Mouse (Mus musculus) left cerebral cortex, adult 2 months (tissue): ENCODE data around the gene Ltc4s. TPM values are rescaled to one million over a fixed set of nuclear protein-coding genes. Genes with fewer than 3 reads are reported as not detected.

Experiments
- DNase-seq, 2 experiments: peaks; one replicate each; pipeline ENCODE4 v3.0.0; 2021 to 2022; ENCODE audit warnings: low spot score in 2 of 2, mixed read lengths in 1 of 2; ENCODE audit errors: extremely low spot score in 1 of 2
- H3K27ac ChIP-seq: fragments of 200-600 bp; 2 replicates; pipeline ENCODE4 v1.8.1; 2022
- H3K4me3 ChIP-seq: fragments of 200-600 bp; 2 replicates; pipeline ENCODE4 v1.8.1; 2022
- CTCF ChIP-seq: fragments of 200-600 bp; IDR thresholded peaks from 2 replicates; pipeline ENCODE4 v1.8.1; 2022; ENCODE audit warnings: antibody characterized with exemption, mild to moderate bottlenecking, moderate library complexity
- intact Hi-C: fragments of 180-260 bp; cut with DNase I; formaldehyde crosslinking; loops from one replicate; pipeline ENCODE4 v1.15.1; 2025
- total RNA-seq, 2 experiments: library from RNA; stranded (reverse); gene quantifications; 2 replicates each; pipeline ENCODE4 v1.2.3; 2021

The Ltc4s gene
- total RNA-seq, 2 experiments from 2014 or later: 5.9 to 8.7 TPM

- Histone ChIP-seq H3K27ac (no peak overlapping the region), H3K4me3 (no peak overlapping the region)
- intact Hi-C loops: no loop called here
- no peak for DNase-seq
- no peak for TF ChIP-seq CTCF
Observed at GRCm38 (mm10) chr11:50243926-50244325, 5.5 kb upstream of the Ltc4s start.

- H3K27ac ChIP-seq: no peak overlapping the region
- TF ChIP-seq CTCF: no peak
- H3K4me3 ChIP-seq: no peak overlapping the region
- DNase-seq: no peak
- intact Hi-C loops: loop anchor here (2.0 kb wide), 1 partner anchor 48 kb away; no protein-coding TSS in a partner anchor
Observed at GRCm38 (mm10) chr11:50240235-50240911, 2.0 kb upstream of the Ltc4s start.

- no peak for DNase-seq
- H3K4me3 ChIP-seq: no peak overlapping the region
- TF ChIP-seq CTCF: no peak
- intact Hi-C loops: no loop called here
- H3K27ac ChIP-seq: no peak overlapping the region
Observed at GRCm38 (mm10) chr11:50238821-50239791, 690 bp upstream of the Ltc4s start.

GRCm38 (mm10) chr11:50236937-50237835, 1.2 kb downstream of the Ltc4s start:
- intact Hi-C loops: no loop called here
- no peak for TF ChIP-seq CTCF

GRCm38 (mm10) chr11:50236540-50236936, 1.9 kb downstream of the Ltc4s start:
- peak; percentile 76 to 85 for DNase-seq
- H3K4me3 ChIP-seq: peak overlapping the region; percentile 63
- peak; percentile 57 for TF ChIP-seq CTCF
- intact Hi-C loops: no loop called here
- H3K27ac ChIP-seq: peak overlapping the region; percentile 54

More at GRCm38 (mm10) chr11:50236937-50237835, 1.2 kb downstream of the Ltc4s start:
- Histone ChIP-seq H3K4me3 (peak overlapping the region; percentile 63), H3K27ac (peak overlapping the region; percentile 46)
- DNase-seq: no peak

GRCm38 (mm10) chr11:50234606-50235005, 3.8 kb downstream of the Ltc4s start:
- no peak for DNase-seq
- Histone ChIP-seq H3K4me3 (no peak overlapping the region), H3K27ac (no peak overlapping the region)
- TF ChIP-seq CTCF: no peak
- intact Hi-C loops: no loop called here

- H3K27ac ChIP-seq: no peak overlapping the region
- no peak for DNase-seq
- TF ChIP-seq CTCF: peak; percentile 27
- H3K4me3 ChIP-seq: no peak overlapping the region
- intact Hi-C loops: no loop called here
Observed at GRCm38 (mm10) chr11:50233993-50234392, 4.4 kb downstream of the Ltc4s start.

- Histone ChIP-seq H3K27ac (no peak overlapping the region), H3K4me3 (no peak overlapping the region)
- TF ChIP-seq CTCF: no peak
- intact Hi-C loops: no loop called here
- DNase-seq: no peak
Observed at GRCm38 (mm10) chr11:50233022-50233421, 5.4 kb downstream of the Ltc4s start.

GRCm38 (mm10) chr11:50231411-50231810, 7.0 kb downstream of the Ltc4s start:
- peak; percentile 54 to 65 for DNase-seq
- Histone ChIP-seq H3K27ac (no peak overlapping the region), H3K4me3 (no peak overlapping the region)
- intact Hi-C loops: no loop called here
- TF ChIP-seq CTCF: peak; percentile 73

GRCm38 (mm10) chr11:50230481-50231304, 7.7 kb downstream of the Ltc4s start:
- intact Hi-C loops: no loop called here
- no peak for TF ChIP-seq CTCF
- no peak overlapping the region for H3K4me3 ChIP-seq
- H3K27ac ChIP-seq: no peak overlapping the region
- DNase-seq: no peak
